Mouse (Mus musculus): ENCODE results near the gene Timm8a1. TPM values are rescaled to one million over a fixed set of nuclear protein-coding genes. Genes with fewer than 3 reads are reported as not detected.
"Not testable (repeated sequence)": the region's sequence is repeated elsewhere in the genome, so short reads cannot be mapped to it uniquely, and the experiment has no call there.

The Timm8a1 gene
- polyA plus RNA-seq, 1 experiment from 2014 or later, result 70.6 TPM

- no peak overlapping the region for H3K4me2 ChIP-seq (ENCODE audit: low read length)
- H3K4me3 ChIP-seq (ENCODE audit: control insufficient read depth in 1 of 2, insufficient read depth in 1 of 2, low read depth in 1 of 2, low read length in 2 of 2), result no peak overlapping the region
- H3K9me3 ChIP-seq (ENCODE audit: control insufficient read depth, low read length), result no peaks in the 10 kb centered on the region
- ATAC-seq (ENCODE audit: insufficient number of reproducible peaks, insufficient read depth, low FRiP score, low read depth), result no peak
- H3K9ac ChIP-seq (ENCODE audit: low read length), result no peak overlapping the region
- H3K27ac ChIP-seq (replicated peaks in 1 of 2; ENCODE audit: control insufficient read depth in 1 of 2, insufficient read depth in 1 of 2, low read depth in 2 of 2, low read length in 2 of 2), result no peak overlapping the region
- WGBS, result 73% methylated on average over 4 of the region's 4 CpGs
- H3K27me3 ChIP-seq (ENCODE audit: control insufficient read depth, insufficient read depth, low read length), result no peaks in the 10 kb centered on the region
- H3K36me3 ChIP-seq (ENCODE audit: control insufficient read depth, insufficient read depth, low read length), result no peaks in the 10 kb centered on the region
- H3K4me1 ChIP-seq (ENCODE audit: control insufficient read depth in 2 of 2, insufficient read depth in 2 of 2, low read length in 2 of 2), result no peaks in the 10 kb centered on the region
These were observed 11.7 kb upstream of the Timm8a1 start for GRCm38 (mm10) chrX:134553326-134553725.

DNA sequence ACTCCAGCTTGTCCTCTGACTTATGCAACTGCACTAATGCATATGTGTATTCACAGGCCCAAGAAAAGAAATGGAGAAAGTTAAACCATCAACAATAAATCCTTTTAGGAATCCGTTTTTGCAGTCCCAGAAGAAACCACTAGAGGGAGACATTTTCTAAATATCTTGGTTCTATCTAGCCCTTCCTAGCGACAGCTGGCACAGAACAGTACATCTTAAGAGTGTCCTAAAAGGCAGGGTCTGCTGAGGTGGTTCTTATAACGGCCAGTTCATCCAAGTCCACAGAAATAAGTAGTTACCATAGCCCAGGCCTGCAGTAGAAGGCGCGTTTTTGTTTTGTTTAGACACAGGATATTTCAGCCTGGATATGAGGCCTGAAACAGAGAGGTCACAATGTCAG is 9.2 kb upstream of the Timm8a1 start:
- H3K4me2 ChIP-seq (ENCODE audit: low read length), result no peak overlapping the region
- no peaks in the 10 kb centered on the region for H3K27me3 ChIP-seq (ENCODE audit: control insufficient read depth, insufficient read depth, low read length)
- no peak overlapping the region for H3K9ac ChIP-seq (ENCODE audit: low read length)
- 9% methylated on average over 5 of the region's 5 CpGs for WGBS
- H3K9me3 ChIP-seq (ENCODE audit: control insufficient read depth, low read length), result no peaks in the 10 kb centered on the region
- ATAC-seq (ENCODE audit: insufficient number of reproducible peaks, insufficient read depth, low FRiP score, low read depth), result no peak
- no peak overlapping the region for H3K27ac ChIP-seq (replicated peaks in 1 of 2; ENCODE audit: control insufficient read depth in 1 of 2, insufficient read depth in 1 of 2, low read depth in 2 of 2, low read length in 2 of 2)
- no peaks in the 10 kb centered on the region for H3K4me1 ChIP-seq (ENCODE audit: control insufficient read depth in 2 of 2, insufficient read depth in 2 of 2, low read length in 2 of 2)
- H3K36me3 ChIP-seq (ENCODE audit: control insufficient read depth, insufficient read depth, low read length), result no peaks in the 10 kb centered on the region
- H3K4me3 ChIP-seq (ENCODE audit: control insufficient read depth in 1 of 2, insufficient read depth in 1 of 2, low read depth in 1 of 2, low read length in 2 of 2), result no peak overlapping the region

DNA sequence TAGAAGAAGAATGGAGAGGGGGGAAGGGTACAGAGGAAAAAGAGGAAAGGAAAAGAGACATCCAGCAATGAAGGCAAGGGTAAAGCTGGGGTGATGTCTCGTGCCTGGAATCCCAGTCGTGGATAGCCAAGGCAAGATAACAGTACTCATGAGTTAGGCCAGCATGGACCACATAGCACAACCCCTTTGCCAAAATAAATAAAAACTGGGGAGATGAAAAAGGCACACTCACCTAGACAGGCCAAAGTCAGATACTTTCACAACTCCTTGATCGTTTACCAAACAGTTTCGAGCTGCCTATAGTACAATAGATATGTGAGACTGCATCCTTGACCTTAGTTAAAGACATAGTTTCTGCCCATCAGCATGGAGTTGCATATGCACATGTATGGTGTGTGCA is 5.7 kb upstream of the Timm8a1 start:
- Histone ChIP-seq H3K4me3 (ENCODE audit: control insufficient read depth in 1 of 2, insufficient read depth in 1 of 2, low read depth in 1 of 2, low read length in 2 of 2) (no peak overlapping the region), H3K4me2 (ENCODE audit: low read length) (no peak overlapping the region), H3K36me3 (ENCODE audit: control insufficient read depth, insufficient read depth, low read length) (no peaks in the 10 kb centered on the region), H3K9me3 (ENCODE audit: control insufficient read depth, low read length) (no peaks in the 10 kb centered on the region), H3K27ac (replicated peaks in 1 of 2; ENCODE audit: control insufficient read depth in 1 of 2, insufficient read depth in 1 of 2, low read depth in 2 of 2, low read length in 2 of 2) (no peak overlapping the region), H3K4me1 (ENCODE audit: control insufficient read depth in 2 of 2, insufficient read depth in 2 of 2, low read length in 2 of 2) (no peaks in the 10 kb centered on the region), H3K9ac (ENCODE audit: low read length) (no peak overlapping the region), H3K27me3 (ENCODE audit: control insufficient read depth, insufficient read depth, low read length) (no peaks in the 10 kb centered on the region)
- WGBS, result 71% methylated on average over 4 of the region's 4 CpGs
- no peak for ATAC-seq (ENCODE audit: insufficient number of reproducible peaks, insufficient read depth, low FRiP score, low read depth)

- peak overlapping the region; percentile 64 to 75 for H3K4me3 ChIP-seq (ENCODE audit: control insufficient read depth in 1 of 2, insufficient read depth in 1 of 2, low read depth in 1 of 2, low read length in 2 of 2)
- ATAC-seq (ENCODE audit: insufficient number of reproducible peaks, insufficient read depth, low FRiP score, low read depth), result no peak
- no peaks in the 10 kb centered on the region for H3K27me3 ChIP-seq (ENCODE audit: control insufficient read depth, insufficient read depth, low read length)
- H3K9ac ChIP-seq (ENCODE audit: low read length), result peak overlapping the region; percentile 77; the same call in 1 of the 2 replicates
- H3K9me3 ChIP-seq (ENCODE audit: control insufficient read depth, low read length), result no peaks in the 10 kb centered on the region
- H3K27ac ChIP-seq (replicated peaks in 1 of 2; ENCODE audit: control insufficient read depth in 1 of 2, insufficient read depth in 1 of 2, low read depth in 2 of 2, low read length in 2 of 2), result peak overlapping the region; percentile 68 to 91
- peaks cover under 1% of the 10 kb centered on the region for H3K36me3 ChIP-seq (ENCODE audit: control insufficient read depth, insufficient read depth, low read length)
- 20% methylated on average over 6 of the region's 6 CpGs for WGBS
- H3K4me1 ChIP-seq (ENCODE audit: control insufficient read depth in 2 of 2, insufficient read depth in 2 of 2, low read length in 2 of 2), result no peaks in the 10 kb centered on the region
- peak overlapping the region; percentile 53 for H3K4me2 ChIP-seq (ENCODE audit: low read length)
These were observed 267 bp upstream of the Timm8a1 start for GRCm38 (mm10) chrX:134541955-134542308.

DNA sequence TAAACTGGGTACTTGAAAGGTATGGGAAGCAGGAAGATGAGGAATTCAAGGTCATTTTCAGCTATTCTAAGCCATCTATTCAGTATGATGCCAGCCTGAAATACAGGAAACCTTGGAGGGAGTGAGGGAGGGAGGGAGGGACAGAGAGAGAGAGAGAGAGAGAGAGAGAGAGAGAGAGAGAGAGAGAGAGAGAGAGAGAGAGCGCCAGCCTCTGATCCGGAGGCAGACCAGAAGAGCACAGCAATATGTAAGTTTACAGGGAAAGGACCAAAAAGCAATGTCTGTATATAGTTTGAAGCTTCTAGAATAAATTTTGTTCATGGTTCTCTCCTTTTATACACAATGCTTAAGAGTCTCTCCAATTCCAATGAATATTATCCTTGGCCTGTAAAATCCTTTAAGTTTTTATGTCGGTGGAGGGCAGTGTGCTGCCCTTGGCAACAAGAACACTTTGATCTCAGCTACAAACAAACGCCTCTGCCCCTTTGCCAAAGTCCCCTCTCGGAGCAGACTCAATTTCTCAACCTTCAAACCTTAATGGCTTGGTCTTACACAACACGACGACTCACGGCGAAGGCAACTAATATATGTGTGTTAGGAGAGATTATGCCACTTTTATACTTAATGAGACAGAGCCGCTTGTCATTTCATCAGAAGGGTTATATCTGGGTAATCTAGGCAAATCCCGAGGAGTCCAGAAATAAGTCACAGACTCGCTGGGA is 1.1 kb downstream of the Timm8a1 start:
- Histone ChIP-seq H3K4me3 (ENCODE audit: control insufficient read depth in 1 of 2, insufficient read depth in 1 of 2, low read depth in 1 of 2, low read length in 2 of 2) (peak overlapping the region; percentile 64 to 75), H3K4me1 (ENCODE audit: control insufficient read depth in 2 of 2, insufficient read depth in 2 of 2, low read length in 2 of 2) (no peaks in the 10 kb centered on the region), H3K4me2 (ENCODE audit: low read length) (peak overlapping the region; percentile 56), H3K36me3 (ENCODE audit: control insufficient read depth, insufficient read depth, low read length) (peaks cover 14% of the 10 kb centered on the region), H3K9me3 (ENCODE audit: control insufficient read depth, low read length) (no peaks in the 10 kb centered on the region), H3K27me3 (ENCODE audit: control insufficient read depth, insufficient read depth, low read length) (no peaks in the 10 kb centered on the region), H3K9ac (ENCODE audit: low read length) (peak overlapping the region; percentile 77), H3K27ac (replicated peaks in 1 of 2; ENCODE audit: control insufficient read depth in 1 of 2, insufficient read depth in 1 of 2, low read depth in 2 of 2, low read length in 2 of 2) (peak overlapping the region; percentile 55 to 67)
- 25% methylated on average over 12 of the region's 12 CpGs for WGBS
- no peak for ATAC-seq (ENCODE audit: insufficient number of reproducible peaks, insufficient read depth, low FRiP score, low read depth)

DNA sequence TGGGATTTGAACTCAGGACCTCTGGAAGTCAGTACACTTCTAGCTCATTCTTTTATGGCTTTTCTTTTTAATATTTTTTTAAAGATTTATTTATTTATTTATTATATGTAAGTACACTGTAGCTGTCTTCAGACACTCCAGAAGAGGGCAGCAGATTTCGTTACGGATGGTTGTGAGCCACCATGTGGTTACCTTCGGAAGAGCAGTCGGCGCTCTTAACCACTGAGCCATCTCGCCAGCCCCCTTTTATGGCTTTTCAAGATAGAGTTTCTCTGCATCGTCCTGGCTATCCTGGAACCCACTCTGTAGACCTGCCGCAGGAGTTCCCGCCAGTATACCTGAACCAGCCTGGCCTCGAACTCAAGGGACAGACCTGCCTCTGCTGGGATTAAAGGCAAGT is 1.9 kb downstream of the Timm8a1 start:
- H3K27me3 ChIP-seq (ENCODE audit: control insufficient read depth, insufficient read depth, low read length); H3K9me3 ChIP-seq (ENCODE audit: control insufficient read depth, low read length); ATAC-seq (ENCODE audit: insufficient number of reproducible peaks, insufficient read depth, low FRiP score, low read depth); H3K27ac ChIP-seq (replicated peaks in 1 of 2; ENCODE audit: control insufficient read depth in 1 of 2, insufficient read depth in 1 of 2, low read depth in 2 of 2, low read length in 2 of 2); H3K4me1 ChIP-seq (ENCODE audit: control insufficient read depth in 2 of 2, insufficient read depth in 2 of 2, low read length in 2 of 2); H3K9ac ChIP-seq (ENCODE audit: low read length): not testable (repeated sequence)
- Histone ChIP-seq H3K4me2 (ENCODE audit: low read length) (peak overlapping the region; percentile 56), H3K4me3 (ENCODE audit: control insufficient read depth in 1 of 2, insufficient read depth in 1 of 2, low read depth in 1 of 2, low read length in 2 of 2) (peak overlapping the region in 1 of 2 experiments; percentile 64; a peak in 1 of 4 replicates), H3K36me3 (ENCODE audit: control insufficient read depth, insufficient read depth, low read length) (peaks cover 20% of the 10 kb centered on the region)
- 74% methylated on average over 10 of the region's 10 CpGs for WGBS

GRCm38 (mm10) chrX:134533346-134533745 is 8.3 kb downstream of the Timm8a1 start:
- no peak overlapping the region for H3K4me2 ChIP-seq (ENCODE audit: low read length)
- whole genome bisulfite sequencing, result 69% methylated on average over 2 of the region's 2 CpGs
- H3K9me3 ChIP-seq (ENCODE audit: control insufficient read depth, low read length), result no peaks in the 10 kb centered on the region
- no peaks in the 10 kb centered on the region for H3K4me1 ChIP-seq (ENCODE audit: control insufficient read depth in 2 of 2, insufficient read depth in 2 of 2, low read length in 2 of 2)
- no peaks in the 10 kb centered on the region for H3K27me3 ChIP-seq (ENCODE audit: control insufficient read depth, insufficient read depth, low read length)
- no peak overlapping the region for H3K4me3 ChIP-seq (ENCODE audit: control insufficient read depth in 1 of 2, insufficient read depth in 1 of 2, low read depth in 1 of 2, low read length in 2 of 2)
- ATAC-seq (ENCODE audit: insufficient number of reproducible peaks, insufficient read depth, low FRiP score, low read depth), result no peak
- H3K27ac ChIP-seq (replicated peaks in 1 of 2; ENCODE audit: control insufficient read depth in 1 of 2, insufficient read depth in 1 of 2, low read depth in 2 of 2, low read length in 2 of 2), result no peak overlapping the region
- no peak overlapping the region for H3K9ac ChIP-seq (ENCODE audit: low read length)
- peaks cover 20% of the 10 kb centered on the region for H3K36me3 ChIP-seq (ENCODE audit: control insufficient read depth, insufficient read depth, low read length)

DNA sequence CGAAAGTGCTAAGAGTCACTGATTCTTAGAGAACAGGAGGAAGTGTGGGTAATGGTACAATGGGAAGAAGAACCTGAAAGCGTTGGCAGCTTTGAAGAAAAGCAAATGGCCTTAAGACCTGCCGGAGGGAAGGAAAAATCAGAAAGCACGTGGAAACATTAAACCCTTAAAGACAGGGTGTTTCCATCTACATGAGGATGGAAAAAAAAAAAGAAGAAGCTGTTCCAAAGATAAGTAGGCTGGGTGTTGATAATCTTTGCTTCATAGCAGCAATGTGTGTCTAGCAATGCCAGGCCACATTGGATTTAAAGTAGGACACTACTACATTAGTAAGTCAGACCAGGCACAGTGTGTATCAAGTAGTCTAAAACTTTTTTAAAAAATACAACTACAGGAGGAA is 16.4 kb downstream of the Timm8a1 start:
- H3K27me3 ChIP-seq (ENCODE audit: control insufficient read depth, insufficient read depth, low read length), result no peaks in the 10 kb centered on the region
- H3K36me3 ChIP-seq (ENCODE audit: control insufficient read depth, insufficient read depth, low read length), result no peaks in the 10 kb centered on the region
- no peak for ATAC-seq (ENCODE audit: insufficient number of reproducible peaks, insufficient read depth, low FRiP score, low read depth)
- H3K4me3 ChIP-seq (ENCODE audit: control insufficient read depth in 1 of 2, insufficient read depth in 1 of 2, low read depth in 1 of 2, low read length in 2 of 2), result no peak overlapping the region
- H3K9me3 ChIP-seq (ENCODE audit: control insufficient read depth, low read length), result no peaks in the 10 kb centered on the region
- H3K9ac ChIP-seq (ENCODE audit: low read length), result no peak overlapping the region
- H3K4me1 ChIP-seq (ENCODE audit: control insufficient read depth in 2 of 2, insufficient read depth in 2 of 2, low read length in 2 of 2), result no peaks in the 10 kb centered on the region
- no peak overlapping the region for H3K4me2 ChIP-seq (ENCODE audit: low read length)
- 59% methylated on average over 4 of the region's 4 CpGs for WGBS
- no peak overlapping the region for H3K27ac ChIP-seq (replicated peaks in 1 of 2; ENCODE audit: control insufficient read depth in 1 of 2, insufficient read depth in 1 of 2, low read depth in 2 of 2, low read length in 2 of 2)
